23 mouse cellular contexts compared by ENCODE assay signal in genomic region chr3:52999996-53000395, GRCm38 (mm10). TPM values are rescaled to one million over a fixed set of nuclear protein-coding genes. Genes with fewer than 3 reads are reported as not detected.
A peak's percentile ranks its signal among the peaks of the same experiment; 100 is the strongest.
DNase-seq lines count a peak whose midpoint lies in the region; ATAC-seq and TF ChIP-seq lines count a peak whose summit lies in the region.
"Had no signal": no experiment of that assay in that cellular context is flagged by ENCODE, and none has a peak within 500 bp of the region (broad histone marks: within the 10 kb centered on the region; RNA-seq: fewer than 3 reads in every experiment).

No protein-coding gene starts in this region.

- H3K4me1 ChIP-seq in kidney, adult 2 months (ENCODE audit: control insufficient read depth, insufficient read depth, low read length): no peaks in the 10 kb centered on the region
- peaks cover 21% of the 10 kb centered on the region for H3K4me1 ChIP-seq in limb, embryonic 10.5 days
- no peaks in the 10 kb centered on the region for H3K4me1 ChIP-seq in hindbrain, embryonic 12.5 days
- H3K4me1 ChIP-seq: forebrain, embryonic 10.5 days; heart, embryonic 13.5 days; hindbrain, embryonic 15.5 days had no signal

- TF ChIP-seq POLR2A in kidney, adult 2 months (IDR thresholded peaks at IDR 0.05; ENCODE audit: low read depth, low read length): no peak

- no peak for ATAC-seq in hindbrain, embryonic 12.5 days (ENCODE audit: low FRiP score)
- ATAC-seq: activated CD4-positive, CD25-positive, alpha-beta regulatory T cell, adult 4 months; forebrain, embryonic 14.5 days; forebrain, postnatal 0 days; intestine, postnatal 0 days had no signal

- H3K9me3 ChIP-seq in limb, embryonic 10.5 days (replicated peaks): no peaks in the 10 kb centered on the region
- no peaks in the 10 kb centered on the region for H3K9me3 ChIP-seq in hindbrain, embryonic 12.5 days (replicated peaks)
- H3K9me3 ChIP-seq: forebrain, embryonic 10.5 days; heart, embryonic 13.5 days; hindbrain, embryonic 15.5 days had no signal

- H3K4me2 ChIP-seq in hindbrain, embryonic 12.5 days (replicated peaks): no peak overlapping the region
- H3K4me2 ChIP-seq: heart, embryonic 13.5 days; hindbrain, embryonic 15.5 days had no signal

- H3K27ac ChIP-seq in kidney, adult 2 months (ENCODE audit: insufficient read depth, low read depth, low read length): no peak overlapping the region
- no peak overlapping the region for H3K27ac ChIP-seq in limb, embryonic 10.5 days
- no peak overlapping the region for H3K27ac ChIP-seq in hindbrain, embryonic 12.5 days
- H3K27ac ChIP-seq: forebrain, embryonic 10.5 days; gastrocnemius, adult 2 months; heart, embryonic 13.5 days; hindbrain, embryonic 15.5 days had no signal

- no peak for TF ChIP-seq CTCF in kidney, adult 2 months (conservative IDR thresholded peaks at IDR 0.05; ENCODE audit: insufficient read depth, insufficient read length, low read depth, low read length)

- no peaks in the 10 kb centered on the region for H3K27me3 ChIP-seq in kidney, adult 2 months (replicated peaks; ENCODE audit: control insufficient read depth, insufficient read depth, low read length)
- H3K27me3 ChIP-seq in limb, embryonic 10.5 days (ENCODE audit: low read depth, poor library complexity, severe bottlenecking): no peaks in the 10 kb centered on the region
- H3K27me3 ChIP-seq in hindbrain, embryonic 12.5 days: no peaks in the 10 kb centered on the region
- H3K27me3 ChIP-seq: heart, embryonic 13.5 days; hindbrain, embryonic 15.5 days had no signal

- peak; percentile 31 for DNase-seq in adrenal gland, adult 2 months
- no peak for DNase-seq in adrenal gland, adult 18-20 months (ENCODE audit: low spot score in 2 of 2)
- peak; percentile 14 for DNase-seq in kidney, adult 2 months
- DNase-seq in kidney, adult 18-20 months: no peak
- peak; percentile 9 for DNase-seq in adrenal gland, postnatal 14 days
- peak; percentile 24 for DNase-seq in limb, embryonic 10.5 days (ENCODE audit: low spot score)
- no peak for DNase-seq in cerebellum, adult 18-20 months
- DNase-seq: cerebellum, adult 11-12 months; cerebellum, adult 9-10 months; cerebellum, postnatal 14 days; forebrain, postnatal 0 days; gastrocnemius, adult 2 months; gastrocnemius, postnatal 14 days; heart, adult 18-20 months; heart, postnatal 14 days; heart, postnatal 4 days had no signal

- 49% methylated on average over 3 of the region's 3 CpGs for WGBS in kidney, adult 2 months
- WGBS in limb, embryonic 10.5 days: 75% methylated on average over 3 of the region's 3 CpGs
- 88% methylated on average over 3 of the region's 3 CpGs for WGBS in hindbrain, embryonic 12.5 days

- no peak overlapping the region for H3K9ac ChIP-seq in hindbrain, embryonic 12.5 days
- H3K9ac ChIP-seq: forebrain, postnatal 0 days; heart, embryonic 13.5 days; hindbrain, embryonic 15.5 days had no signal

- H3K4me3 ChIP-seq in kidney, adult 2 months (ENCODE audit: insufficient read depth, low read depth, low read length): no peak overlapping the region
- H3K4me3 ChIP-seq in limb, embryonic 10.5 days: no peak overlapping the region
- no peak overlapping the region for H3K4me3 ChIP-seq in hindbrain, embryonic 12.5 days
- H3K4me3 ChIP-seq: forebrain, embryonic 10.5 days; gastrocnemius, adult 2 months; heart, embryonic 13.5 days; hindbrain, embryonic 15.5 days had no signal

- H3K36me3 ChIP-seq in kidney, adult 2 months (ENCODE audit: control insufficient read depth, insufficient read depth, low read length): peaks cover 3% of the 10 kb centered on the region
- H3K36me3 ChIP-seq in limb, embryonic 10.5 days: peaks cover 61% of the 10 kb centered on the region
- H3K36me3 ChIP-seq in hindbrain, embryonic 12.5 days: peaks cover 62% of the 10 kb centered on the region

RNA-seq across cellular contexts. Expression of gene Cog6, which starts 17.0 kb away (rescaled TPM):
- 10 to 100 TPM; 31.2 to 31.9 TPM for total RNA-seq in adrenal gland, adult 2 months (2021)
- 7.1 and 9.2 TPM in 2 replicates for polyA plus RNA-seq in adrenal gland, adult 2 months (2012; rRNA removed)
- 10 to 100 TPM; 31.1 to 33.8 TPM for total RNA-seq in adrenal gland, adult 18-20 months (2021)
- polyA plus RNA-seq in kidney, adult 2 months (2012; rRNA removed): 21.5 and 22.2 TPM in 2 replicates
- 31.7 and 31.9 TPM in 2 replicates for total RNA-seq in adrenal gland, postnatal 14 days (2021)
- polyA plus RNA-seq in limb, embryonic 10.5 days (2016; fragmentation: Nextera tagmentation; extraction: Ambion mirVana): 36.4 and 46.3 TPM in 2 replicates
- polyA plus RNA-seq in hindbrain, embryonic 12.5 days (2016; fragmentation: Nextera tagmentation; extraction: Ambion mirVana): 57.3 and 59.5 TPM in 2 replicates

RNA-seq across cellular contexts. Expression of gene Lhfp, which starts 41.3 kb away (rescaled TPM):
- total RNA-seq in adrenal gland, adult 2 months (2021): 10 to 100 TPM; 18.9 to 36.1 TPM
- 25.8 and 28.3 TPM in 2 replicates for polyA plus RNA-seq in adrenal gland, adult 2 months (2012; rRNA removed)
- total RNA-seq in adrenal gland, adult 18-20 months (2021): 10 to 100 TPM; 18.9 to 20.9 TPM
- 43.7 and 47.7 TPM in 2 replicates for polyA plus RNA-seq in kidney, adult 2 months (2012; rRNA removed)
- total RNA-seq in adrenal gland, postnatal 14 days (2021): 24.5 and 26.0 TPM in 2 replicates
- polyA plus RNA-seq in limb, embryonic 10.5 days (2016; fragmentation: Nextera tagmentation; extraction: Ambion mirVana): 61.8 and 90.1 TPM in 2 replicates
- polyA plus RNA-seq in hindbrain, embryonic 12.5 days (2016; fragmentation: Nextera tagmentation; extraction: Ambion mirVana): 62.1 and 64.2 TPM in 2 replicates

Comparison
In these comparisons a context has a peak if more than half of its experiments do, and no peak if none do; other contexts are left out.
1. DNase-seq: peak in adrenal gland, adult 2 months (single experiment), kidney, adult 2 months (single experiment), adrenal gland, postnatal 14 days (single experiment) and limb, embryonic 10.5 days (single experiment); none in adrenal gland, adult 18-20 months (0 of 2), kidney, adult 18-20 months (single experiment) and cerebellum, adult 18-20 months (0 of 2).